Mouse (Mus musculus) E14TG2a.4 (cell line): Measurements from ENCODE around the gene Gclc.

Source experiments
- CTCF ChIP-seq: conservative IDR thresholded peaks from 2 replicates; pipeline ENCODE4 v1.5.1; 2014; ENCODE audit warnings: low read length
- NANOG ChIP-seq: IDR thresholded peaks from 2 replicates; pipeline ENCODE4 v1.6.1; 2014; ENCODE audit warnings: borderline replicate concordance, low read length, mixed read lengths

- TF ChIP-seq CTCF = peak; percentile 60
- no peak for TF ChIP-seq NANOG
Observed at GRCm38 (mm10) chr9:77756076-77756475, 1.7 kb downstream of the Gclc start.
